Mouse (Mus musculus) bone marrow macrophage, adult 2 months (primary cell): Measurements from ENCODE around the gene Aldh1b1. TPM values are rescaled to one million over a fixed set of nuclear protein-coding genes. Genes with fewer than 3 reads are reported as not detected.

Experiments used
- H3K27ac ChIP-seq: 2 replicates; pipeline ENCODE4 v1.5.1; 2012; ENCODE audit warnings: low read depth, low read length; ENCODE audit not compliant: insufficient read depth
- H3K4me1 ChIP-seq: 2 replicates; pipeline ENCODE4 v1.6.1; 2012; ENCODE audit warnings: low read length; ENCODE audit not compliant: control insufficient read depth, insufficient read depth
- H3K4me3 ChIP-seq: 2 replicates; pipeline ENCODE4 v1.5.1; 2012; ENCODE audit warnings: mild to moderate bottlenecking, low read length, moderate library complexity; ENCODE audit not compliant: insufficient read depth
- CTCF ChIP-seq: IDR thresholded peaks from 2 replicates; pipeline ENCODE4 v1.5.1; 2012; ENCODE audit warnings: low read depth, mild to moderate bottlenecking, low read length, moderate library complexity
- POLR2A ChIP-seq: IDR thresholded peaks from 2 replicates; pipeline ENCODE4 v1.6.1; 2012; ENCODE audit warnings: mild to moderate bottlenecking, low read depth, low read length, borderline replicate concordance
- polyA plus RNA-seq: library from polyadenylated mRNA; stranded (reverse); fragments of >200 nt; gene quantifications from 2 replicates; pipeline ENCODE4 v1.2.4, GENCODE M21; 2012; ENCODE audit not compliant: missing spikeins, insufficient read depth, insufficient read length

Aldh1b1 gene
- polyA plus RNA-seq, 1 experiment, result 4.2 TPM

DNA sequence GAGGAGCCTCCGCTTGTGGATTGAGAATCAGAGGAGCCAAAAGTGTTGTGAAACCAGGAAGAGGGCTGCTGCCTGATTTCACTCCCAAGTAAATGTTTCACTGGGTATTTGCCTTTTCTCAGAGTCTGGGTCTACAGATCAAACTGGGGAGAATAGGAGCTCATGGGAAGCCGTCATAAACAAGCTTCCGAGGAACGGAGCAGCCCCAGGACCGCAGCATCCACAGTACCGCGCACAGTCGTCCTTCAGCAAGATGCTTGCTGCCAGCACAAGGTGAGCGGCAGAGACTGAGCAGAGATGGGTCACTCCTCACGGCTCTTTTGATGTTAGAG is 50.0 kb downstream of the Aldh1b1 start:
- no peak overlapping the region for H3K4me3 ChIP-seq

GRCm38 (mm10) chr4:45849419-45849818 is 50.6 kb downstream of the Aldh1b1 start:
- no peak for TF ChIP-seq CTCF
- no peak for TF ChIP-seq POLR2A
- peaks cover 54% of the 10 kb centered on the region for H3K4me1 ChIP-seq
- no peak overlapping the region for H3K4me3 ChIP-seq
- peak overlapping the region; percentile 78 for H3K27ac ChIP-seq

More for the DNA sequence above, 50.0 kb downstream of the Aldh1b1 start:
- TF ChIP-seq CTCF, result no peak
- no peak for TF ChIP-seq POLR2A
- Histone ChIP-seq H3K4me1 (peaks cover 51% of the 10 kb centered on the region), H3K27ac (peak overlapping the region; percentile 78)

DNA sequence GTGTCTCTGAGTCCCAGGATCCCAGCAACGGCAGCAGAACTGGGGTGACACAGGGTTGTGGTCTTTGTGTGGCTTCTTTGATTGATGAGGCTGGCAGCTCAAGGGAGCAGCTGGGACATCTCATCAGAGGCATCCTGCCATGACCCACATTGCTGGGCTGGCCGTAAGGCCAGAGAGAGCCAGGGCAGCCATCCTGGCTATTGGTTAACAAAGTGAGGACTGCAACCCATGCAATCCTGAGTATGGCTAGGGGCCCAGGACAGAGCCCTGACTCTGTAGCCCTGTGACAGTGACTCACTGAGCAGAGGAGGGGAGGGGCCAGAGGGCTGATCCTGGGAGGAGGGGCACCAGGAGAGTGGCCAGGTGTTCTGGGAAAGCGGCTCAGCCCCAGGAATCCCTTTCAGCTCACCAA is 52.8 kb downstream of the Aldh1b1 start:
- Histone ChIP-seq H3K4me3 (no peak overlapping the region), H3K4me1 (peaks cover 54% of the 10 kb centered on the region), H3K27ac (peak overlapping the region; percentile 54)
- no peak for TF ChIP-seq POLR2A
- TF ChIP-seq CTCF, result no peak

DNA sequence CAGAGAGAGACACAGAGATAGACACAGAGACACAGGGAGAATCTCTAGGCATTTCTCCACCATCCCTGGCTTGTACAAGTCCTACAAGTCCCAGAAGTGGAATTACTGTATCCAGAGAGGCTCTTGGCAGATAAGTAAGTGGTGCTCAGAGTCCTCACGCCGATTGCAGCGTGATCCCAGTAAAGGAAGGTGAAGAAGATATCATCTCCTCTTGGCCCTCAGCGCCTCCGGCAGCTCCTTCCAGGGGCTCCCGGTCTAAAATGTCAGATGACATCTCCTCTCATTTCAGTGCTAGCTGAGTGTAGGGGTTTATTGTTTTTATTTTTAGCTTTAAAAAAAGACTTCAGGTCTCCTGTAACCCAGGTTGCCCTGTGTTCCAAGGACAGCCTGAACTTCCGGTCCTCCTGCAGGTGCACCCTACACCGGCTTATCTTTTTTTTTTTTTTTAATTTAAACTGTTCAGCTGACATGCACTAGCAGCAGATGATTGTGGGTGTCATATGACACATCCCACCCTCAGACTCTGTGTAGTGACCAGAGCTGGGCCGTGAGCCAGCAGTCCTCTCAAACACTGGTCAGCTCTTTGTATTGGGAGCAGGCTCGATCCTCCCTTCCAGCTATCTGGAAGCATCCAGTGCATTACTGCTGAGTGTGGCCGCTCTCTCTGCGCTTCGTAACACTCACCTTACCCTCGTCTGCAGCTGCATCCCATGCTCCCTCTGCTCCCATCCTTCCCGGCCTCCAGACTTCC is 54.8 kb downstream of the Aldh1b1 start:
- TF ChIP-seq POLR2A, result no peak
- no peak for TF ChIP-seq CTCF
- Histone ChIP-seq H3K27ac (no peak overlapping the region), H3K4me1 (peaks cover 43% of the 10 kb centered on the region), H3K4me3 (no peak overlapping the region)

Other genes starting within 250 kb of the Aldh1b1 start
- gene Igfbpl1, start 27.9 kb downstream of the Aldh1b1 start, polyA plus RNA-seq, result not detected in 2 replicates
- 0.79 and 0.82 TPM in 2 replicates for gene Stra6l, start 49.6 kb downstream of the Aldh1b1 start, polyA plus RNA-seq
- 0.32 and 1.2 TPM in 2 replicates for gene Ccdc180, start 91.3 kb downstream of the Aldh1b1 start, polyA plus RNA-seq
- gene Tdrd7, start 166.3 kb downstream of the Aldh1b1 start, polyA plus RNA-seq, result 44.1 and 52.8 TPM in 2 replicates
- 0.89 and 1.2 TPM in 2 replicates for gene Tmod1, start 239.9 kb downstream of the Aldh1b1 start, polyA plus RNA-seq